Mouse (Mus musculus) G1E (cell line): ENCODE results near the gene Filip1.

ENCODE experiments used
- CTCF ChIP-seq: IDR thresholded peaks from 2 replicates; pipeline ENCODE4 v1.5.1; 2012; ENCODE audit warnings: low read depth, low read length, inconsistent platforms, mixed read lengths
- GATA2 ChIP-seq: IDR thresholded peaks from 2 replicates; pipeline ENCODE4 v1.6.1; 2012; ENCODE audit warnings: low read depth, low read length, inconsistent platforms, borderline replicate concordance
- POLR2AphosphoS5 ChIP-seq: IDR thresholded peaks from 2 replicates; pipeline ENCODE4 v1.6.1; 2012; ENCODE audit warnings: low read depth, low read length, inconsistent platforms; ENCODE audit not compliant: insufficient replicate concordance

GRCm38 (mm10) chr9:79792841-79793835 is 219.5 kb downstream of the Filip1 start, which contains the start of gene Tmem30a:
- TF ChIP-seq POLR2AphosphoS5 (no peak), CTCF (no peak), GATA2 (no peak)
